Comparison of ENCODE assay signal across 19 mouse cellular contexts in genomic region chr8:29544142-29544541, GRCm38 (mm10).
A peak's percentile ranks its signal among the peaks of the same experiment; 100 is the strongest.
DNase-seq lines count a peak whose midpoint lies in the region; ATAC-seq lines count a peak whose summit lies in the region.
"Had no signal": no experiment of that assay in that cellular context is flagged by ENCODE, and none has a peak within 500 bp of the region (broad histone marks: within the 10 kb centered on the region; RNA-seq: fewer than 3 reads in every experiment).

No protein-coding gene starts in this region.

- no peak for DNase-seq in hindbrain, embryonic 11.5 days (ENCODE audit: low spot score)
- peak; percentile 18 for DNase-seq in brain, embryonic 18.5 days (ENCODE audit: low read depth, low spot score)
- DNase-seq in hindbrain, embryonic 14.5 days (ENCODE audit: low spot score), result peak; percentile 48
- peak; percentile 58 for DNase-seq in retina, embryonic 14.5 days (ENCODE audit: low spot score)
- no peak for DNase-seq in adrenal gland, adult 18-20 months (ENCODE audit: low spot score in 2 of 2)
- DNase-seq in adrenal gland, adult (ENCODE audit: inconsistent age in 2 of 2, low spot score in 1 of 2), result no peak
- DNase-seq: adrenal gland, postnatal 36 days; cerebellum, adult 2 months; cerebellum, postnatal 36 days; heart, postnatal 14 days; lung, embryonic 14.5 days; lung, postnatal 36 days had no signal

- H3K27ac ChIP-seq in hindbrain, embryonic 12.5 days, result no peak overlapping the region
- H3K27ac ChIP-seq in hindbrain, embryonic 11.5 days (ENCODE audit: low read depth, low read length), result no peak overlapping the region
- no peak overlapping the region for H3K27ac ChIP-seq in hindbrain, embryonic 14.5 days
- H3K27ac ChIP-seq: intestine, embryonic 15.5 days; limb, embryonic 12.5 days; liver, embryonic 12.5 days; stomach, postnatal 0 days had no signal

- ATAC-seq in hindbrain, embryonic 12.5 days (ENCODE audit: low FRiP score), result peak; percentile 40; the same call in 1 of the 2 replicates
- ATAC-seq in hindbrain, embryonic 11.5 days (ENCODE audit: low FRiP score), result no peak
- peak; percentile 65; the same call in 1 of the 2 replicates for ATAC-seq in hindbrain, embryonic 14.5 days (ENCODE audit: low FRiP score)
- ATAC-seq: intestine, embryonic 15.5 days; liver, embryonic 12.5 days had no signal

- H3K4me3 ChIP-seq in hindbrain, embryonic 12.5 days, result no peak overlapping the region
- H3K4me3 ChIP-seq in hindbrain, embryonic 11.5 days (ENCODE audit: low read depth, low read length), result no peak overlapping the region
- no peak overlapping the region for H3K4me3 ChIP-seq in hindbrain, embryonic 14.5 days (replicated peaks; ENCODE audit: low read length)
- H3K4me3 ChIP-seq: heart, embryonic 12.5 days; intestine, embryonic 15.5 days; limb, embryonic 12.5 days; liver, embryonic 12.5 days had no signal

- no peaks in the 10 kb centered on the region for H3K27me3 ChIP-seq in hindbrain, embryonic 12.5 days
- no peaks in the 10 kb centered on the region for H3K27me3 ChIP-seq in hindbrain, embryonic 11.5 days (ENCODE audit: control insufficient read depth, insufficient read depth, low read length)
- H3K27me3 ChIP-seq in hindbrain, embryonic 14.5 days (ENCODE audit: control insufficient read depth, insufficient read depth, low read length), result no peaks in the 10 kb centered on the region
- H3K27me3 ChIP-seq: heart, embryonic 12.5 days; intestine, embryonic 15.5 days; limb, embryonic 12.5 days; liver, embryonic 12.5 days had no signal

- no peaks in the 10 kb centered on the region for H3K4me1 ChIP-seq in hindbrain, embryonic 12.5 days
- no peaks in the 10 kb centered on the region for H3K4me1 ChIP-seq in hindbrain, embryonic 11.5 days (replicated peaks; ENCODE audit: control insufficient read depth, insufficient read depth, low read length)
- no peaks in the 10 kb centered on the region for H3K4me1 ChIP-seq in hindbrain, embryonic 14.5 days (replicated peaks; ENCODE audit: control insufficient read depth, insufficient read depth, low read length)
- H3K4me1 ChIP-seq: intestine, embryonic 15.5 days; limb, embryonic 12.5 days; liver, embryonic 12.5 days had no signal

- no peaks in the 10 kb centered on the region for H3K9me3 ChIP-seq in hindbrain, embryonic 12.5 days (replicated peaks)
- H3K9me3 ChIP-seq in hindbrain, embryonic 11.5 days (ENCODE audit: control insufficient read depth, low read length), result no peaks in the 10 kb centered on the region
- H3K9me3 ChIP-seq in hindbrain, embryonic 14.5 days (ENCODE audit: control insufficient read depth, low read length), result no peaks in the 10 kb centered on the region
- H3K9me3 ChIP-seq: heart, embryonic 12.5 days; intestine, embryonic 15.5 days; limb, embryonic 12.5 days; liver, embryonic 12.5 days had no signal

- WGBS in hindbrain, embryonic 12.5 days, result 51% methylated on average over 5 of the region's 5 CpGs
- 69% methylated on average over 5 of the region's 5 CpGs for WGBS in hindbrain, embryonic 11.5 days
- WGBS in hindbrain, embryonic 14.5 days, result 38% methylated on average over 5 of the region's 5 CpGs

- H3K36me3 ChIP-seq in hindbrain, embryonic 12.5 days, result no peaks in the 10 kb centered on the region
- no peaks in the 10 kb centered on the region for H3K36me3 ChIP-seq in hindbrain, embryonic 11.5 days (ENCODE audit: control insufficient read depth, insufficient read depth, low read length)
- H3K36me3 ChIP-seq in hindbrain, embryonic 14.5 days (replicated peaks; ENCODE audit: control insufficient read depth, insufficient read depth), result no peaks in the 10 kb centered on the region
- H3K36me3 ChIP-seq: G1E; heart, embryonic 12.5 days; intestine, embryonic 15.5 days; limb, embryonic 12.5 days; liver, embryonic 12.5 days had no signal

- H3K4me2 ChIP-seq in hindbrain, embryonic 12.5 days (replicated peaks), result no peak overlapping the region
- no peak overlapping the region for H3K4me2 ChIP-seq in hindbrain, embryonic 11.5 days (replicated peaks; ENCODE audit: low read depth, low read length)
- H3K4me2 ChIP-seq in hindbrain, embryonic 14.5 days (replicated peaks), result no peak overlapping the region
- H3K4me2 ChIP-seq: heart, embryonic 12.5 days; intestine, embryonic 15.5 days; limb, embryonic 12.5 days; liver, embryonic 12.5 days; lung, embryonic 14.5 days had no signal

- H3K9ac ChIP-seq in hindbrain, embryonic 12.5 days, result no peak overlapping the region
- H3K9ac ChIP-seq in hindbrain, embryonic 11.5 days (ENCODE audit: low read depth, low read length), result no peak overlapping the region
- H3K9ac ChIP-seq in hindbrain, embryonic 14.5 days, result no peak overlapping the region
- H3K9ac ChIP-seq: heart, embryonic 12.5 days; intestine, embryonic 15.5 days; limb, embryonic 12.5 days; liver, embryonic 12.5 days; lung, embryonic 14.5 days had no signal

Comparison
In these comparisons a context has a peak if more than half of its experiments do, and no peak if none do; other contexts are left out.
1. DNase-seq: peak in brain, embryonic 18.5 days (single experiment), hindbrain, embryonic 14.5 days (single experiment) and retina, embryonic 14.5 days (single experiment); none in hindbrain, embryonic 11.5 days (single experiment), adrenal gland, adult 18-20 months (0 of 2) and adrenal gland, adult (0 of 2).